Mouse (Mus musculus): ENCODE measurements around the gene Tmem110. TPM values are rescaled to one million over a fixed set of nuclear protein-coding genes. Genes with fewer than 3 reads are reported as not detected.
A peak's percentile ranks its signal among the peaks of the same experiment; 100 is the strongest.

The Tmem110 gene
- polyA plus RNA-seq, 1 experiment from 2014 or later: 23.4 TPM

DNA sequence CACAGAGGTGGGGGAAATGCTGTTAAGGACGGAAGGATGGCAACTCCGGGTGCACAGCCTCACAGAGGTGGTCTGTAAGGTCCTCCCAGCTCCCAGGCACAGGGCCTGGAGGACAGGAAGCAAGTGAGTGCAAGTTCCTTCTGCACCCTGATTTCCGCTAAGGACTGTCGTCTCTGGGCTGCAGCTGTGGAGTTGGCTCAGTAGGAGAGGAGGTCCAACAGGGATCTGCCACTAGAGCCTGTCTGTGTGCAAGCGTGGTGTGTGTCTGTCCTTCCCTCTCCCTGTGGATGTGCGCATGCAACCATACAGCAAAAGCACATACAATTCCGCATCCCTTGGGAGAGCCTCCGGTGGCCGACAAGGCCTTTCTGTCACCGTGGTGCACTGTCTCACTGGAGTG lies 51.1 kb downstream of the Tmem110 start:
- H3K27ac ChIP-seq: peak overlapping the region; percentile 79
- TF ChIP-seq CTCF (IDR thresholded peaks at IDR 0.05; ENCODE audit: low read depth): no peak
- no peak overlapping the region for H3K4me2 ChIP-seq (ENCODE audit: low read length)
- ATAC-seq (replicated peaks; ENCODE audit: low FRiP score, low read depth) (no peak), DNase-seq (ENCODE audit: low spot score) (no peak)
- peaks cover 13% of the 10 kb centered on the region; the same call in 1 of the 2 replicates for H3K36me3 ChIP-seq (ENCODE audit: insufficient read depth, low read length)
- 0 out of 2 replicates have a peak overlapping the region, but pooled peaks have one; percentile 4 for H3K9ac ChIP-seq (ENCODE audit: low read depth, low read length)
- whole genome bisulfite sequencing: 81% methylated on average over 10 of the region's 10 CpGs
- peaks cover 25% of the 10 kb centered on the region for H3K4me1 ChIP-seq (replicated peaks; ENCODE audit: insufficient read depth, low read length)
- H3K4me3 ChIP-seq (replicated peaks; ENCODE audit: low read depth, low read length): no peak overlapping the region
- H3K27me3 ChIP-seq (ENCODE audit: insufficient read depth, low read length): no peaks in the 10 kb centered on the region
- no peaks in the 10 kb centered on the region for H3K9me3 ChIP-seq (replicated peaks; ENCODE audit: low read length)

GRCm38 (mm10) chr14:30877827-30878226 lies 52.4 kb downstream of the Tmem110 start:
- no peak overlapping the region for H3K9ac ChIP-seq (ENCODE audit: low read depth, low read length)
- peaks cover 25% of the 10 kb centered on the region for H3K4me1 ChIP-seq (replicated peaks; ENCODE audit: insufficient read depth, low read length)
- H3K4me3 ChIP-seq (replicated peaks; ENCODE audit: low read depth, low read length): no peak overlapping the region
- H3K36me3 ChIP-seq (ENCODE audit: insufficient read depth, low read length): peaks cover 11% of the 10 kb centered on the region; the same call in 1 of the 2 replicates
- ATAC-seq (replicated peaks; ENCODE audit: low FRiP score, low read depth): no peak
- 94% methylated on average over 3 of the region's 3 CpGs for WGBS
- TF ChIP-seq CTCF (IDR thresholded peaks at IDR 0.05; ENCODE audit: low read depth): no peak
- H3K27me3 ChIP-seq (ENCODE audit: insufficient read depth, low read length): no peaks in the 10 kb centered on the region
- H3K9me3 ChIP-seq (replicated peaks; ENCODE audit: low read length): no peaks in the 10 kb centered on the region
- no peak overlapping the region for H3K4me2 ChIP-seq (ENCODE audit: low read length)
- DNase-seq (ENCODE audit: low spot score): no peak
- no peak overlapping the region for H3K27ac ChIP-seq

DNA sequence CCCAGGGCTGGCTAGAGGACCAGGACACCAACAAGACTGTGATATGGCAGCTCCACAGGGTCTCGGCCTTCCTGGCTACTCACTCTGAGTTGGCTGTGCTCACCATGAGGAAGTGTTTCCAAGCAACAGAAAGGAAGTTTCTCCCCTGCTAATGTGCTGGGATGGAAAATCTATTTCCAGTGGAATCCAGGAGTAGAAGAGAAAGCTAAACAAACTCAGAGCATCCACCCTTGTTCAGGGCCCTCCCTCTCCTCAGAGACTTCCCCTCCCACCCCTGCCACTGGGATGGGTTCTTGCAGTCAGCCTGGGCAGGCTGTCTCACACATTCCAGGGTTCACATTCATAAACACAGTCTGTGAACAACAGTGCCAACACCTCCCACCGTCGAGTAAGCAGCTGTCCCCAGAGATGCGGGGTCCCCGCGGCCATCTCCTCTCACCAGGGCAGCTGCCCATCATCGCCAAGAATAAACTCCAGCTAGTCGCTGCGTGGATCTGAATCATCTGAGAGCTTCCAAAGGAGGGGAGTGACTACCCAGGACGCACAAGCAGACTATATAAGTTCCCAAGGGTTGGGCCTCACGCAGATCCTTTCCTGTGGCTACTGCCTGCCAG lies 53.7 kb downstream of the Tmem110 start, which contains the start of gene Mustn1:
Gene Mustn1, plus strand, starts transcription at position 243 of the 614 bp plus-strand sequence.
- Histone ChIP-seq H3K4me1 (replicated peaks; ENCODE audit: insufficient read depth, low read length) (peaks cover 23% of the 10 kb centered on the region), H3K9ac (ENCODE audit: low read depth, low read length) (no peak within 1 kb of the TSS), H3K9me3 (replicated peaks; ENCODE audit: low read length) (no peaks in the 10 kb centered on the region), H3K4me2 (ENCODE audit: low read length) (no peak within 1 kb of the TSS), H3K27me3 (ENCODE audit: insufficient read depth, low read length) (no peaks in the 10 kb centered on the region), H3K36me3 (ENCODE audit: insufficient read depth, low read length) (peaks cover 7% of the 10 kb centered on the region; the same call in 1 of the 2 replicates), H3K27ac (0 out of 2 replicates have a peak within 1 kb of the TSS, but pooled peaks have one; percentile 55), H3K4me3 (replicated peaks; ENCODE audit: low read depth, low read length) (no peak within 1 kb of the TSS)
- no peak for TF ChIP-seq CTCF (IDR thresholded peaks at IDR 0.05; ENCODE audit: low read depth)
- no peak for ATAC-seq (replicated peaks; ENCODE audit: low FRiP score, low read depth)
- peak; percentile 52 for DNase-seq (ENCODE audit: low spot score)
- 54% methylated on average over 11 of the region's 11 CpGs for WGBS

DNA sequence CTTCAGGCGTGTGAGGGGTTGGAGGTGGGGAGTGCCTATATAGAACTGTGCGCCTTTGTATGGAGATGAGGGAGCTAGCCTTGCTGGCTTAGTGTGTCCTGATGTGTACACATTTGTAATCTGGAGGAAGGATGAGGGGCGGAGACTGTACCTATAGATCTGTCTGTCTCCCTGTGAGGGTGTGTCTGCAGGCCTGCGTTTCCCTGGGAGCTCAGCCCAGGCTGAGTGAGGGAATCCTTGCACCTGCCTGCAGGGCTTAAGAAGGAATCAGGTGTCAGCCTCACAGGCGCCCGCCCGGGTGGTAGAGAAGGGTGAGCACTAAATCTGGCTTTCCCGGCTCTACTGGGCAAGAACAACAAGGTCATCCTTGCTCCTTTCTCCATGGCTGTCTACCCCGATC lies 54.4 kb downstream of the Tmem110 start:
- ATAC-seq (replicated peaks; ENCODE audit: low FRiP score, low read depth) (no peak), DNase-seq (ENCODE audit: low spot score) (peak; percentile 44)
- 53% methylated on average over 9 of the region's 9 CpGs for WGBS
- Histone ChIP-seq H3K27me3 (ENCODE audit: insufficient read depth, low read length) (no peaks in the 10 kb centered on the region), H3K4me3 (replicated peaks; ENCODE audit: low read depth, low read length) (no peak overlapping the region), H3K9ac (ENCODE audit: low read depth, low read length) (no peak overlapping the region), H3K27ac (0 out of 2 replicates have a peak overlapping the region, but pooled peaks have one; percentile 36), H3K36me3 (ENCODE audit: insufficient read depth, low read length) (peaks cover 3% of the 10 kb centered on the region; the same call in 1 of the 2 replicates), H3K4me2 (ENCODE audit: low read length) (no peak overlapping the region), H3K4me1 (replicated peaks; ENCODE audit: insufficient read depth, low read length) (peaks cover 17% of the 10 kb centered on the region), H3K9me3 (replicated peaks; ENCODE audit: low read length) (no peaks in the 10 kb centered on the region)
- no peak for TF ChIP-seq CTCF (IDR thresholded peaks at IDR 0.05; ENCODE audit: low read depth)

DNA sequence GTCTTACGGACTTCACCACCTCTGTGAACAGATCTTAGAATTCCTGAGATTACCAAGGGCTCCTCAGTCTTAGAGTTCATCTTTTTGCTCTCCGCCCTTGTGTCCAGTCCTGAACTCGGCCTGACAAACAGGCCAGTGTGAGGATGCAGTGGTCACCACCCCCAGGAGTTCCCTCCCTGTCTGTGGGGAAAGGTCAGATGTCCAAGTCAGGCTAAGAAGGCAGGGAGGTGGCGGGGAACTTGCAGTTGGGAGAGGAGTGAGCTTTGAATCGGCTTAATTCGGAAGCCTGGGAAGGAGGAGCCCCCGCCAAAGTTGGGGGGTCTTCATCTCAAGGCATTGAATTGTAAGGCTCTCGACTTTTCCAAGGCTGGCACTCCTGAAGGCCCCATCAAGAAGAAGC lies 54.9 kb downstream of the Tmem110 start:
- Histone ChIP-seq H3K27me3 (ENCODE audit: insufficient read depth, low read length) (no peaks in the 10 kb centered on the region), H3K9ac (ENCODE audit: low read depth, low read length) (no peak overlapping the region), H3K27ac (no peak overlapping the region), H3K36me3 (ENCODE audit: insufficient read depth, low read length) (peaks cover 2% of the 10 kb centered on the region; the same call in 1 of the 2 replicates), H3K4me3 (replicated peaks; ENCODE audit: low read depth, low read length) (no peak overlapping the region), H3K9me3 (replicated peaks; ENCODE audit: low read length) (no peaks in the 10 kb centered on the region), H3K4me2 (ENCODE audit: low read length) (no peak overlapping the region), H3K4me1 (replicated peaks; ENCODE audit: insufficient read depth, low read length) (peaks cover 14% of the 10 kb centered on the region)
- ATAC-seq (replicated peaks; ENCODE audit: low FRiP score, low read depth): no peak
- TF ChIP-seq CTCF (IDR thresholded peaks at IDR 0.05; ENCODE audit: low read depth): no peak
- 60% methylated on average over 8 of the region's 8 CpGs for WGBS
- DNase-seq (ENCODE audit: low spot score): no peak

GRCm38 (mm10) chr14:30880811-30881717 lies 55.7 kb downstream of the Tmem110 start:
- H3K9me3 ChIP-seq (replicated peaks; ENCODE audit: low read length): no peaks in the 10 kb centered on the region
- H3K9ac ChIP-seq (ENCODE audit: low read depth, low read length): no peak overlapping the region
- no peak overlapping the region for H3K4me2 ChIP-seq (ENCODE audit: low read length)
- H3K4me1 ChIP-seq (replicated peaks; ENCODE audit: insufficient read depth, low read length): peaks cover 6% of the 10 kb centered on the region
- TF ChIP-seq CTCF (IDR thresholded peaks at IDR 0.05; ENCODE audit: low read depth): peak; percentile 82
- 82% methylated on average over 17 of the region's 17 CpGs for WGBS
- H3K36me3 ChIP-seq (ENCODE audit: insufficient read depth, low read length): no peaks in the 10 kb centered on the region
- no peak overlapping the region for H3K4me3 ChIP-seq (replicated peaks; ENCODE audit: low read depth, low read length)
- H3K27ac ChIP-seq: no peak overlapping the region
- H3K27me3 ChIP-seq (ENCODE audit: insufficient read depth, low read length): no peaks in the 10 kb centered on the region
- DNase-seq (ENCODE audit: low spot score): peak; percentile 71
- ATAC-seq (replicated peaks; ENCODE audit: low FRiP score, low read depth): no peak
